Mouse (Mus musculus) midbrain, embryonic 12.5 days (tissue): ENCODE data around the gene Tmem52b. TPM values are rescaled to one million over a fixed set of nuclear protein-coding genes. Genes with fewer than 3 reads are reported as not detected.
"Not testable (repeated sequence)": the region's sequence is repeated elsewhere in the genome, so short reads cannot be mapped to it uniquely, and the experiment has no call there.

ENCODE experiments used
- ATAC-seq: fragments of 200-750 bp; cut with Nextera tagmentation; 2 replicates; pipeline ENCODE4 v1.8.0; 2017; ENCODE audit warnings: low read depth, moderate TSS enrichment, moderate library complexity; ENCODE audit not compliant: low FRiP score
- H3K27ac ChIP-seq: fragments of 300-500 bp; sonication (generic); replicated peaks from 2 replicates; pipeline ENCODE4 v1.5.1; 2016; ENCODE audit warnings: mild to moderate bottlenecking
- H3K27me3 ChIP-seq: fragments of 300-500 bp; sonication (generic); 2 replicates; pipeline ENCODE4 v1.6.1; 2016; ENCODE audit warnings: mild to moderate bottlenecking
- H3K36me3 ChIP-seq: fragments of 300-500 bp; sonication (generic); 2 replicates; pipeline ENCODE4 v1.6.1; 2016
- H3K4me1 ChIP-seq: fragments of 300-500 bp; sonication (generic); 2 replicates; pipeline ENCODE4 v1.6.1; 2016
- H3K4me2 ChIP-seq: fragments of 300-500 bp; sonication (generic); replicated peaks from 2 replicates; pipeline ENCODE4 v1.6.1; 2016; ENCODE audit warnings: mild to moderate bottlenecking, moderate library complexity
- H3K4me3 ChIP-seq: fragments of 300-500 bp; sonication (generic); 2 replicates; pipeline ENCODE4 v1.5.1; 2016; ENCODE audit warnings: mild to moderate bottlenecking
- H3K9ac ChIP-seq: fragments of 300-500 bp; sonication (generic); replicated peaks from 2 replicates; pipeline ENCODE4 v1.6.1; 2016; ENCODE audit warnings: mild to moderate bottlenecking, moderate library complexity
- H3K9me3 ChIP-seq: fragments of 300-500 bp; sonication (generic); 2 replicates; pipeline ENCODE4 v1.6.1; 2016; ENCODE audit warnings: mild to moderate bottlenecking
- WGBS: fragments of 180-500 bp; shearing (Covaris S2); methylation state at CpG from one replicate; pipeline ENCODE4 v1.1.7; 2016; 5-methylcytosine and 5-hydroxymethylcytosine counted together
- polyA plus RNA-seq: library from polyadenylated mRNA; unstranded; fragments of >200 nt; fragmentation: Nextera tagmentation; extraction: Ambion mirVana; gene quantifications from 2 replicates; pipeline ENCODE4 v1.2.1, GENCODE M21; 2016

Tmem52b gene
- polyA plus RNA-seq = not detected in 2 replicates

DNA sequence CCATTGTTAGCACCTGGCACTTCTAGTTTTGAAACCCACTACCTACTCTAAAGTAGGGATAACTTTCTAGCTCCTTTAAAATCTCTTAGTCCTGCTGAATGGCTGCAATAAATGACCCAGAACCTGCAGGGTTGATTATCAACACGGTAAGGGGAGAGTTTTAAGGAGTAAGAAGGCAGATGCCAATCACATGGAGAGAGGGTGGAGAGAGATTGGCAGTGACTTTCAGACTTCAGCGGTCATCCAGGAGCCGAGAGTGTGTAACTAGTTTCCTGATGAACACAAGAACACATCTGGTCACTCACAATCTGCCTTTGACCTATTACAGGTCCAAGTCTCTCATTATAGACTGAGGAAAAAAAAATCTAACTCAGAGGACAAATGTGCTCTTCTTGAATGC, at the start of gene Tmem52b:
Tmem52b (plus strand) TSS at position 189 of the 400 bp plus-strand sequence.
- Histone ChIP-seq H3K36me3 (no peaks in the 10 kb centered on the region), H3K4me2 (no peak within 1 kb of the TSS), H3K4me1 (no peaks in the 10 kb centered on the region), H3K27ac (no peak within 1 kb of the TSS), H3K9me3 (no peaks in the 10 kb centered on the region), H3K4me3 (no peak within 1 kb of the TSS), H3K27me3 (no peaks in the 10 kb centered on the region), H3K9ac (no peak within 1 kb of the TSS)
- WGBS = 71% methylated on average over 3 of the region's 3 CpGs
- no peak for ATAC-seq

DNA sequence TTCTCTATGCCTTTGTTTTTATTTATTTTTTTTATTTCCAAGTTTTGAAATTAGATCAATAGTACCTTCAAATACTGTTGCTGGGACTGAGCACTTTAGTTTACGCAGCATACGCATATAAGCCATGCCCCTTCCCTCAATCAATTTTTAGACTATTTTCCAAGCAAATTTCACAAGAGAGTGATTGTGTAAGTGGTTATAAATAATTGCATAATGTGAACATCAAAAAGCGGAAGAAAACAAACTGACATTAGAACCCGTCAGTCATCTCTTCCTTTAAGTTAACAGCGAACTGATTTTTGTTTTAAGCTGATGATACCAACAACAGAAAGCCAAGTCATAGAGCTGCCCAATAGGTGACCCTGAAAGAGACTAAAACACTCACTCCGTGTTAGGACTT, 41.0 kb upstream of the Tmem52b start:
- Histone ChIP-seq H3K4me3 (no peak overlapping the region), H3K9me3 (no peaks in the 10 kb centered on the region), H3K27ac (no peak overlapping the region), H3K27me3 (no peaks in the 10 kb centered on the region), H3K4me2 (no peak overlapping the region), H3K36me3 (no peaks in the 10 kb centered on the region), H3K9ac (no peak overlapping the region), H3K4me1 (no peaks in the 10 kb centered on the region)
- no peak for ATAC-seq
- 93% methylated on average over 6 of the region's 6 CpGs for WGBS

DNA sequence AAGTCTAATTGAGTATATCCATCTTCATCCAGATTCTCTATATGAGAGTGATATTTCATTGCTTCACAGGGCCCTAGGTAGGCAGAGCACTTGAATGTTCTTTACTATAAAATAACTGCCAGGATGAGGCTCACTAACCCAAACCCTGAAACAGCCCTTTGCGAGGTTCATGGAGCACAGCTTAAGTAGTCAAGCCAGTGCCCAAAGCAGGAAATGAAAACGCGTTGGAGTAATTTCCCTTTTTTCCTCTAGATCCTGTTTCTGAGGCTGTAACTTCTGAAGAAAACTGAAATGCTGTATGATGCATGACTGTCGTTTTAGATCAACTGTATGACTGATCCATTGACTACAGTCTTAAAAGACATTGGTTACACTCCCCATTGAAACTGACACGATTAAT, 39.7 kb upstream of the Tmem52b start:
- 89% methylated on average over 5 of the region's 5 CpGs for WGBS
- no peaks in the 10 kb centered on the region for H3K9me3 ChIP-seq
- no peaks in the 10 kb centered on the region for H3K4me1 ChIP-seq

GRCm38 (mm10) chr6:129476404-129477126, 35.8 kb upstream of the Tmem52b start:
- H3K9me3 ChIP-seq = no peaks in the 10 kb centered on the region
- no peaks in the 10 kb centered on the region for H3K4me1 ChIP-seq
- no peak for ATAC-seq
- H3K27me3 ChIP-seq = no peaks in the 10 kb centered on the region
- H3K36me3 ChIP-seq = no peaks in the 10 kb centered on the region
- no peak overlapping the region for H3K9ac ChIP-seq
- H3K4me2 ChIP-seq = no peak overlapping the region
- no peak overlapping the region for H3K4me3 ChIP-seq
- WGBS = 34% methylated on average over 13 of the region's 13 CpGs
- H3K27ac ChIP-seq = no peak overlapping the region

More for the DNA sequence above, 39.7 kb upstream of the Tmem52b start:
- no peak overlapping the region for H3K4me3 ChIP-seq
- H3K4me2 ChIP-seq = no peak overlapping the region
- H3K27me3 ChIP-seq = no peaks in the 10 kb centered on the region
- no peak overlapping the region for H3K27ac ChIP-seq
- no peaks in the 10 kb centered on the region for H3K36me3 ChIP-seq
- H3K9ac ChIP-seq = no peak overlapping the region
- ATAC-seq = no peak

DNA sequence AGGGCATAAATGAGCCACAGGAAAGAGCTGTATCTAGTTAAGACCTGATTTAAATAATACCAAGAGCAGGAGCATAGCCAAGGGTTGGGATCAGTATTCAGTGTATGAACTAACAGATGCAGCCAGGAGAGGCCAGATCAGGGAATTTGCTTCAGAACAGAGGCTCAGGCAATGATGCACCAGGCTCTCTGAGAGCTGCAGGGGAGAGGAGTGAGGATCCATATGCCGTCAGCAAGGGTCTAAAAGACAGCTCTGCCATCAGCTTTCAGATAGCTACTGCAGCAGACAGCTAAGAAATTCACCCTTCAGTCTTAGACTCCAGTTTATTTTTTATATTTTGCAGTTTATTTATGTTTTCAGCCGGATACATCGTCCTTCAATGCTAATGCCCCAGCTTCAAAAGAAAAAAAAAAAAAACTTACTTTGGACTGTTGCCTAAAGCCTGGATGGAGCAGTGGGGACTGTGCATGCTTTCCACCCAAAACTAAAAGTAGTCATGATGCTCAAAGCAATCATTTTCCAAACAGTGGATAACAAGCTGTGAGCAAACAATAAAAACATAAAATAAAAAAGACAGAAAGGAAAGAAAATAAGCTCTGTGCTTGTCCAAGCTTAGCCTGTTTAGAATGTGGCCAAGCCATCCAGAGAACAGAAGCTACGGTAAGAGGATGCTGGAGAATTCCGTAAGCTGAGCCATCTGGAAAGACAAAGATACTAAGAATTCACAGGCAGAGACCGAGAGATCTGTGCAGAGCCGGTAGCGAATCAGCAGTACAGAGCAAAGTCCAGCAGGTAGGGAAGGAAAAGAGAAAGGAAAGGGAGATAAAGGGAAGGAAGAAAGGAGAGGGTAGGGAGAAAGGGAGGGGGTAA, 32.0 kb upstream of the Tmem52b start:
- no peaks in the 10 kb centered on the region for H3K4me1 ChIP-seq
- WGBS = 69% methylated on average over 8 of the region's 8 CpGs
- H3K36me3 ChIP-seq = no peaks in the 10 kb centered on the region
- H3K4me2 ChIP-seq = no peak overlapping the region
- no peaks in the 10 kb centered on the region for H3K27me3 ChIP-seq
- no peak overlapping the region for H3K9ac ChIP-seq
- no peak overlapping the region for H3K4me3 ChIP-seq
- H3K27ac ChIP-seq = peak overlapping the region; percentile 35; the same call in 1 of the 2 replicates
- ATAC-seq = peak; percentile 80
- no peaks in the 10 kb centered on the region for H3K9me3 ChIP-seq

GRCm38 (mm10) chr6:129494924-129495323, 17.4 kb upstream of the Tmem52b start:
- no peak for ATAC-seq
- 84% methylated on average over 4 of the region's 4 CpGs for WGBS
- no peak overlapping the region for H3K4me3 ChIP-seq

DNA sequence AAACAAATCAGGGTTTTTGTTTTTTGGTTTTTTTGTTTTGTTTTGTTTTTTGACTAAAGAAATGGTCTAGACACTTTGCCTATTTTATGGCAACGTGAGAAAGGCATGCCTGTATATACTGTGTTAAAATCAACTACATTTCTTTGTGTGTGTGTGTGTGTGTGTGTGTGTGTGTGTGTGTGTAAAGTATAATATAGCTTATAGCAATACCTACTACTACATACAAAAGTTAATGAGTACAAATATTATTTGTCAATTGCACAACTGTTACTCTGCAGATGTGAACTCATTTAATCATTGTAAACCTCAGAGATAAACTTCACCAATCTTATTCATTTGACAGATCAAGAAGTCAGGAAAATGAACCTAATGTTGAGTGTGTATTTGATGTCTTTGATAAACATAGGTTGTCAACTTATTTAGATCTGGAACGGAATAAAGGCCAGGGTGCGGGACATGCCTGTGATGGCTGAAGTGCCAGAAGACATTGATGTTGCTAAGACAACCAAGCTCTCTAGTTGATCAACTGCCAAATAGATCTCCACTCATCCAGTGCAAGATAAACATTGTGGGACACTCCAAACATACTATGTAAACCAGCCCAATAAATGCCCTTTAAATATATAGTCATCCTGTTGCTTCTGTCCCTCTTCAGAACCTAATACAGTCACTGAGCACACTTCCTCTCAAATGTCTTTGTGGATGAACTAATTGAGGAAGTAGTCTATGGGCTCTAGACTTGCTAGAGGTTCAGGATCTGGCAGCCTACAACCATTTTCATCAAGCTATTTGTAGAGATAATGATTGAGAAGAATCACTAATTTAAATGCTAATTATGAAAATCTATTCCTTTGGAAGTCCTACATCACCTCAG, 14.8 kb upstream of the Tmem52b start:
- ATAC-seq = no peak
- 83% methylated on average over 3 of the region's 3 CpGs for WGBS
- no peaks in the 10 kb centered on the region for H3K9me3 ChIP-seq

More at GRCm38 (mm10) chr6:129494924-129495323, 17.4 kb upstream of the Tmem52b start:
- H3K36me3 ChIP-seq = no peaks in the 10 kb centered on the region
- H3K9me3 ChIP-seq = no peaks in the 10 kb centered on the region
- H3K27ac ChIP-seq = no peak overlapping the region
- no peak overlapping the region for H3K4me2 ChIP-seq
- H3K27me3 ChIP-seq = no peaks in the 10 kb centered on the region
- H3K9ac ChIP-seq = no peak overlapping the region
- no peaks in the 10 kb centered on the region for H3K4me1 ChIP-seq

DNA sequence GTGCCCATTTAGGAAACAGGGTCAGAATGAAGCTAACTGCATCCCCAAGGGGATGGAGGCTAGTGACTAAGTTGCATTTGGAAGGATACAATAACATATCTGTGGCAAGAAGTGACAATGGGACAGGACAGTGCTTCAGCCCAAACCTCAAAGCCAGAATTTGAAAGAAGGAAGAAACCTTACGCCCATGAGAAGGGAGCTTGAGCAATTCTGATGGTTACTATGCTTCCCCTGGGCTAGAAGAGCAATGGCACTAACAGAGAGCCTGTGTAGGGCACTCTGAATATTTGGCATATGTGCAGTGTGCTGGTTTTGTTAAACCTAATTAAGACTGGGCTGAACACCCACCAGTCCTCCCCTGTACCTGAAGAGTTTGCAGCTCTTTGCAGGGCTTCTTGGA, 12.8 kb upstream of the Tmem52b start:
- not testable (repeated sequence) for H3K4me1 ChIP-seq

More for the DNA sequence above, 14.8 kb upstream of the Tmem52b start:
- Histone ChIP-seq H3K9ac (no peak overlapping the region), H3K4me3 (no peak overlapping the region), H3K36me3 (no peaks in the 10 kb centered on the region), H3K27ac (no peak overlapping the region), H3K4me2 (no peak overlapping the region), H3K4me1 (no peaks in the 10 kb centered on the region), H3K27me3 (no peaks in the 10 kb centered on the region)

GRCm38 (mm10) chr6:129503471-129503870, 8.9 kb upstream of the Tmem52b start:
- 0 out of 2 replicates have a peak, but pooled peaks cover 6% of the 10 kb centered on the region for H3K9me3 ChIP-seq
- H3K27ac ChIP-seq = no peak overlapping the region
- H3K27me3 ChIP-seq = no peaks in the 10 kb centered on the region
- ATAC-seq = no peak
- H3K4me3 ChIP-seq = no peak overlapping the region
- H3K4me1 ChIP-seq = no peaks in the 10 kb centered on the region
- no peaks in the 10 kb centered on the region for H3K36me3 ChIP-seq
- H3K4me2 ChIP-seq = no peak overlapping the region
- 79% methylated on average over 2 of the region's 2 CpGs for WGBS
- H3K9ac ChIP-seq = no peak overlapping the region

More for the DNA sequence above, 12.8 kb upstream of the Tmem52b start:
- not testable (repeated sequence) for H3K27ac ChIP-seq, H3K9me3 ChIP-seq, H3K4me3 ChIP-seq, H3K4me2 ChIP-seq, H3K9ac ChIP-seq, H3K36me3 ChIP-seq, H3K27me3 ChIP-seq, ATAC-seq
- WGBS = 91% methylated on average over 1 of the region's 1 CpGs

- Histone ChIP-seq H3K9me3 (0 out of 2 replicates have a peak, but pooled peaks cover 6% of the 10 kb centered on the region), H3K9ac (no peak within 1 kb of the TSS), H3K27me3 (no peaks in the 10 kb centered on the region), H3K27ac (no peak within 1 kb of the TSS), H3K4me3 (no peak within 1 kb of the TSS), H3K4me2 (no peak within 1 kb of the TSS), H3K36me3 (no peaks in the 10 kb centered on the region), H3K4me1 (no peaks in the 10 kb centered on the region)
- WGBS = 88% methylated on average over 9 of the region's 9 CpGs
- ATAC-seq = no peak
Measured at GRCm38 (mm10) chr6:129507024-129507423, 5.3 kb upstream of the Tmem52b start, which contains the start of gene Olr1. Gene Olr1, minus strand, starts transcription at chr6:129507165.

- Histone ChIP-seq H3K4me3 (no peak overlapping the region), H3K4me1 (no peaks in the 10 kb centered on the region), H3K9me3 (no peaks in the 10 kb centered on the region), H3K9ac (no peak overlapping the region), H3K4me2 (no peak overlapping the region), H3K27me3 (no peaks in the 10 kb centered on the region), H3K36me3 (no peaks in the 10 kb centered on the region), H3K27ac (no peak overlapping the region)
- 75% methylated on average over 6 of the region's 6 CpGs for WGBS
- ATAC-seq = no peak
Measured at GRCm38 (mm10) chr6:129510120-129510911, 2.0 kb upstream of the Tmem52b start.
